Comparison of ENCODE assay signal across 9 mouse cellular contexts in the genomic region with DNA sequence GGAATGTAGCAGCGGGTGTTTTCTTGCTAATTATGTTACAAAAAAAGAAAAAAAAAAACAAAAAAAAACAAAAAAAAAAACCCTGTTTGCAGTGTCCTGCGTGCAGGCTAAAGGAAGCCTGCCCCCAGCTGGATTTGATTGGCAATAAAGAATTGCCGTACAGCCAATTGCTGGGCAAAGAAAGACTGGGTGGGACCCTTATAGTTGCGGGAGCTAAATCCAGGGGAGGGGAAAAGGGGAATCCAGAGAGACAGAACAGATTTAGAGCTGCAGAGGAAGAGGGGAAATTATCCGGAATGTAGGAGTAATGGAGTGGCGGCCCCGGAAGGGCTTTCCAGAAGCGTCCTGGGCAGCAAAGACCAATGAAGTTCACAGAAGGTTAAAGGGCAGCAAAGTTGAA.
DNase-seq lines count a peak whose midpoint lies in the region; ATAC-seq and TF ChIP-seq lines count a peak whose summit lies in the region.
"Had no signal": no experiment of that assay in that cellular context is flagged by ENCODE, and none has a peak within 500 bp of the region (broad histone marks: within the 10 kb centered on the region; RNA-seq: fewer than 3 reads in every experiment).

No protein-coding gene starts in this region.

- DNase-seq in lung, postnatal 4 days, result no peak
- peak; percentile 56 for DNase-seq in embryonic facial prominence, embryonic 14.5 days (ENCODE audit: low spot score)
- DNase-seq in hindbrain, postnatal 0 days (ENCODE audit: low spot score), result peak; percentile 58
- peak; percentile 28 for DNase-seq in retina, embryonic 14.5 days (ENCODE audit: low spot score)
- no peak for DNase-seq in spleen, adult 12 weeks (ENCODE audit: low spot score)
- DNase-seq in left cerebral cortex, postnatal 4 days, result no peak
- DNase-seq in kidney, adult 18-20 months, result no peak
- DNase-seq: kidney, adult 9 months had no signal

- H3K4me1 ChIP-seq in lung, embryonic 15.5 days, result no peaks in the 10 kb centered on the region
- H3K4me1 ChIP-seq in embryonic facial prominence, embryonic 14.5 days (ENCODE audit: control insufficient read depth, insufficient read depth, low read length), result 0 out of 2 replicates have a peak, but pooled peaks cover 4% of the 10 kb centered on the region
- H3K4me1 ChIP-seq in hindbrain, postnatal 0 days (ENCODE audit: insufficient read depth, low read length), result no peaks in the 10 kb centered on the region

- H3K27me3 ChIP-seq in lung, embryonic 15.5 days, result no peaks in the 10 kb centered on the region
- H3K27me3 ChIP-seq in embryonic facial prominence, embryonic 14.5 days (replicated peaks; ENCODE audit: control insufficient read depth, insufficient read depth, low read length), result no peaks in the 10 kb centered on the region
- no peaks in the 10 kb centered on the region for H3K27me3 ChIP-seq in hindbrain, postnatal 0 days (ENCODE audit: insufficient read depth, low read length)

- no peak for ATAC-seq in lung, embryonic 15.5 days (ENCODE audit: borderline replicate concordance, extremely low read depth, low FRiP score, low TSS enrichment)
- no peak for ATAC-seq in embryonic facial prominence, embryonic 14.5 days (ENCODE audit: low read depth)
- 0 out of 2 replicates have a peak, but pooled peaks have one; percentile 70 for ATAC-seq in hindbrain, postnatal 0 days

- intact Hi-C loops in left cerebral cortex, postnatal 4 days (cut with DNase I), result no loop called here

- H3K4me2 ChIP-seq in lung, embryonic 15.5 days, result 0 out of 2 replicates have a peak overlapping the region, but pooled peaks have one; percentile 1
- peak overlapping the region; percentile 10 for H3K4me2 ChIP-seq in embryonic facial prominence, embryonic 14.5 days (ENCODE audit: low read depth, low read length)
- H3K4me2 ChIP-seq in hindbrain, postnatal 0 days (ENCODE audit: low read depth, low read length), result peak overlapping the region; percentile 14; the same call in 1 of the 2 replicates

- no peaks in the 10 kb centered on the region for H3K9me3 ChIP-seq in lung, embryonic 15.5 days
- no peaks in the 10 kb centered on the region for H3K9me3 ChIP-seq in embryonic facial prominence, embryonic 14.5 days (ENCODE audit: control insufficient read depth, low read length)
- no peaks in the 10 kb centered on the region for H3K9me3 ChIP-seq in hindbrain, postnatal 0 days (ENCODE audit: low read length)

- H3K27ac ChIP-seq in lung, embryonic 15.5 days, result no peak overlapping the region
- H3K27ac ChIP-seq in embryonic facial prominence, embryonic 14.5 days (replicated peaks; ENCODE audit: low read depth, low read length), result no peak overlapping the region
- H3K27ac ChIP-seq in hindbrain, postnatal 0 days, result no peak overlapping the region

- peak; percentile 44 for TF ChIP-seq CTCF in hindbrain, postnatal 0 days (IDR thresholded peaks at IDR 0.05; ENCODE audit: low read depth)

- 7% methylated on average over 8 of the region's 8 CpGs for WGBS in lung, embryonic 15.5 days
- WGBS in embryonic facial prominence, embryonic 14.5 days, result 2% methylated on average over 8 of the region's 8 CpGs
- WGBS in hindbrain, postnatal 0 days, result 8% methylated on average over 8 of the region's 8 CpGs

- no peaks in the 10 kb centered on the region for H3K36me3 ChIP-seq in lung, embryonic 15.5 days
- H3K36me3 ChIP-seq in embryonic facial prominence, embryonic 14.5 days (ENCODE audit: control insufficient read depth, insufficient read depth, low read length), result no peaks in the 10 kb centered on the region
- H3K36me3 ChIP-seq in hindbrain, postnatal 0 days (ENCODE audit: insufficient read depth, low read length), result no peaks in the 10 kb centered on the region

- no peak overlapping the region for H3K9ac ChIP-seq in lung, embryonic 15.5 days
- no peak overlapping the region for H3K9ac ChIP-seq in embryonic facial prominence, embryonic 14.5 days (ENCODE audit: low read depth, low read length)
- no peak overlapping the region for H3K9ac ChIP-seq in hindbrain, postnatal 0 days (replicated peaks; ENCODE audit: low read length)

- H3K4me3 ChIP-seq in lung, embryonic 15.5 days, result no peak overlapping the region
- H3K4me3 ChIP-seq in embryonic facial prominence, embryonic 14.5 days (ENCODE audit: low read depth, low read length), result no peak overlapping the region
- H3K4me3 ChIP-seq in hindbrain, postnatal 0 days (ENCODE audit: low read length), result no peak overlapping the region

Comparison
In these comparisons a context has a peak if more than half of its experiments do, and no peak if none do; other contexts are left out.
1. DNase-seq: peak in embryonic facial prominence, embryonic 14.5 days (single experiment), hindbrain, postnatal 0 days (single experiment) and retina, embryonic 14.5 days (single experiment); none in lung, postnatal 4 days (0 of 2), spleen, adult 12 weeks (single experiment), left cerebral cortex, postnatal 4 days (single experiment) and kidney, adult 18-20 months (single experiment).
2. Peak in every context shown above with its lines, with median percentiles within 50 percentile points of each other: H3K4me2 ChIP-seq.